Mouse (Mus musculus) heart, adult 10 weeks (tissue): ENCODE measurements around the gene Guca2a. TPM values are rescaled to one million over a fixed set of nuclear protein-coding genes. Genes with fewer than 3 reads are reported as not detected.

Experiments
- polyA plus RNA-seq: library from polyadenylated mRNA; stranded (reverse); fragments of 350-450 nt; fragmentation: Illumina TruSeq; extraction: RNeasy Lipid Tissue Mini Kit (QIAGEN cat#74804); gene quantifications from one replicate; pipeline ENCODE4 v1.2.3, GENCODE M21; 2014; ENCODE audit warnings: low read depth, low replicate concordance

Guca2a gene
- polyA plus RNA-seq, result not detected

GRCm38 (mm10) chr4:119637176-119637845 lies at the start of gene Guca2a:
Gene Guca2a, plus strand, starts transcription at chr4:119637704.

GRCm38 (mm10) chr4:119658731-119659130 lies 21.2 kb downstream of the Guca2a start, which contains the start of gene Guca2b:
Gene Guca2b, minus strand, starts transcription at chr4:119658954.

Other genes with a start within 250 kb of the Guca2a start
- gene Ccdc30, start 222.2 kb upstream of the Guca2a start, polyA plus RNA-seq, result not detected
- gene Ppcs, start 215.3 kb upstream of the Guca2a start, polyA plus RNA-seq, result 9.9 TPM
- gene Zmynd12, start 214.9 kb upstream of the Guca2a start, polyA plus RNA-seq, result not detected
- gene Rimkla, start 145.1 kb upstream of the Guca2a start, polyA plus RNA-seq, result 1.2 TPM
- 19.0 TPM for gene Foxj3, start 100.7 kb upstream of the Guca2a start, polyA plus RNA-seq
- gene Frg2f1, start 98.2 kb upstream of the Guca2a start, polyA plus RNA-seq, result 5.9 TPM
- gene Guca2b, start 21.2 kb downstream of the Guca2a start, polyA plus RNA-seq, result not detected
- 6.4 TPM for gene Hivep3, start 96.1 kb downstream of the Guca2a start, polyA plus RNA-seq